Mouse (Mus musculus) forebrain, embryonic 11.5 days (tissue): ENCODE data around the gene Itgb3bp. TPM values are rescaled to one million over a fixed set of nuclear protein-coding genes. Genes with fewer than 3 reads are reported as not detected.
A peak's percentile ranks its signal among the peaks of the same experiment; 100 is the strongest.

Experiments
- ATAC-seq: fragments of 200-750 bp; cut with Nextera tagmentation; replicated peaks from 2 replicates; pipeline ENCODE4 v1.8.0; 2017; ENCODE audit warnings: moderate TSS enrichment; ENCODE audit not compliant: low FRiP score
- DNase-seq: peaks from one replicate; pipeline ENCODE4 v3.0.0-alpha.2; 2017; ENCODE audit warnings: low spot score
- H3K27ac ChIP-seq: fragments of 300-500 bp; sonication (generic); 2 replicates; pipeline ENCODE4 v1.5.1; 2014; ENCODE audit warnings: low read depth, low read length
- H3K27me3 ChIP-seq: fragments of 300-500 bp; sonication (generic); 2 replicates; pipeline ENCODE4 v1.6.1; 2014; ENCODE audit warnings: mild to moderate bottlenecking, low read length, mixed read lengths; ENCODE audit not compliant: control insufficient read depth, insufficient read depth
- H3K36me3 ChIP-seq: fragments of 300-500 bp; sonication (generic); 2 replicates; pipeline ENCODE4 v1.6.1; 2014; ENCODE audit warnings: mild to moderate bottlenecking, low read length, moderate library complexity, mixed read lengths; ENCODE audit not compliant: control insufficient read depth, insufficient read depth
- H3K4me1 ChIP-seq: fragments of 300-500 bp; sonication (generic); replicated peaks from 2 replicates; pipeline ENCODE4 v1.6.1; 2014; ENCODE audit warnings: low read length, mixed read lengths; ENCODE audit not compliant: control insufficient read depth, insufficient read depth
- H3K4me2 ChIP-seq: fragments of 300-500 bp; sonication (generic); 2 replicates; pipeline ENCODE4 v1.6.1; 2014; ENCODE audit warnings: low read depth, mild to moderate bottlenecking, low read length, moderate library complexity, mixed read lengths; ENCODE audit not compliant: severe bottlenecking
- H3K4me3 ChIP-seq: fragments of 300-500 bp; sonication (generic); 2 replicates; pipeline ENCODE4 v1.5.1; 2014; ENCODE audit warnings: low read depth, low read length
- H3K9ac ChIP-seq: fragments of 300-500 bp; sonication (generic); 2 replicates; pipeline ENCODE4 v1.6.1; 2014; ENCODE audit warnings: low read length
- H3K9me3 ChIP-seq: fragments of 300-500 bp; sonication (generic); 2 replicates; pipeline ENCODE4 v1.6.1; 2016; ENCODE audit warnings: low read length, mixed read lengths; ENCODE audit not compliant: control insufficient read depth
- WGBS: fragments of 180-500 bp; shearing (Covaris S2); extraction: QIAGEN DNeasy Blood & Tissue Kit; methylation state at CpG from one replicate; pipeline ENCODE4 v1.1.7; 2014; 5-methylcytosine and 5-hydroxymethylcytosine counted together
- polyA plus RNA-seq: library from polyadenylated mRNA; unstranded; fragments of >200 nt; fragmentation: Nextera tagmentation; extraction: Ambion mirVana; gene quantifications from 2 replicates; pipeline ENCODE4 v1.2.1, GENCODE M21; 2014

The Itgb3bp gene
- polyA plus RNA-seq, 1 experiment from 2014 or later: 57.3 TPM

DNA sequence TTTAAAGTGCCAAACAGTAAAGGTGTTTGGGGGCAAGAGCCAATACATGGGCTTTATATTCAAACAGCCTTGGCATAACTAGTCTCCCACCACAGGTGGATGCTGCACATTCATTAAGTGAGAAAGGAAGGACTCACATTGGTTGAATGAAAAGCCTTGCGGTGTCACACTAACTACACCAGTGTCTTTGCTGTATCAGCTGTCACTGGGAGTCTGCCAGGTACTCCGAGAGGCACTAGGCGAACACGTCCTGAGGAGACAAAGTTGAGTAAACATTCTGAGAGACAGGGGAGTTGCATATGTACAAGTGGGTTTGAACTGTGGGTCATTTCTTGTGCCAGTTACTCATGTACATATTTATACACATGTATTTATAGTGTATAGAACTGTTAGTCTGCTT, 205.3 kb downstream of the Itgb3bp start:
- H3K27ac ChIP-seq: no peak overlapping the region
- ATAC-seq: no peak
- H3K4me1 ChIP-seq: no peaks in the 10 kb centered on the region
- no peak for DNase-seq
- no peaks in the 10 kb centered on the region for H3K27me3 ChIP-seq
- WGBS: 95% methylated on average over 4 of the region's 4 CpGs
- no peaks in the 10 kb centered on the region for H3K9me3 ChIP-seq
- H3K4me3 ChIP-seq: no peak overlapping the region
- peaks cover 4% of the 10 kb centered on the region; the same call in 1 of the 2 replicates for H3K36me3 ChIP-seq
- no peak overlapping the region for H3K4me2 ChIP-seq
- H3K9ac ChIP-seq: no peak overlapping the region

DNA sequence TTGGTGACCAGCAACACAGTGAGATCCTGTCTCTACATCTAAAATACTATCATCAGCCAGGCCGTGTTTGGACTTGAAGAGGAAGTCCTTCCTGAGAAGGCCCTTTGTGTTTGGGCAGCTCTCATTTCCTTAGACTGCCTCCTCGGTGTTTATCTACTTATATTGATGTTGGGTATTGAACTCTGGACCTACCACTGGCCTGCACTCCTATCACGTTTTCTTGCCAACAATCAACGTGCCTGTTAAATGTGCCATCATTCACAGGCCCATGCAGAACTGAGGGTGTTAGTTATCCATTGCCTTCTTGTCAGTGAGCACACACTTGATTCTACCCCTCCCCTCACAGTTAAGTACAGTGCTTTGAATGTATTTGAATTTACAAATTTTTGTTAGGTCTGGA, 211.7 kb downstream of the Itgb3bp start:
- Histone ChIP-seq H3K27ac (no peak overlapping the region), H3K9me3 (no peaks in the 10 kb centered on the region), H3K4me2 (no peak overlapping the region), H3K27me3 (no peaks in the 10 kb centered on the region), H3K9ac (no peak overlapping the region), H3K4me1 (no peaks in the 10 kb centered on the region), H3K36me3 (no peaks in the 10 kb centered on the region; the same call in 1 of the 2 replicates), H3K4me3 (no peak overlapping the region)
- no peak for ATAC-seq
- WGBS: 89% methylated on average over 4 of the region's 4 CpGs
- DNase-seq: no peak

DNA sequence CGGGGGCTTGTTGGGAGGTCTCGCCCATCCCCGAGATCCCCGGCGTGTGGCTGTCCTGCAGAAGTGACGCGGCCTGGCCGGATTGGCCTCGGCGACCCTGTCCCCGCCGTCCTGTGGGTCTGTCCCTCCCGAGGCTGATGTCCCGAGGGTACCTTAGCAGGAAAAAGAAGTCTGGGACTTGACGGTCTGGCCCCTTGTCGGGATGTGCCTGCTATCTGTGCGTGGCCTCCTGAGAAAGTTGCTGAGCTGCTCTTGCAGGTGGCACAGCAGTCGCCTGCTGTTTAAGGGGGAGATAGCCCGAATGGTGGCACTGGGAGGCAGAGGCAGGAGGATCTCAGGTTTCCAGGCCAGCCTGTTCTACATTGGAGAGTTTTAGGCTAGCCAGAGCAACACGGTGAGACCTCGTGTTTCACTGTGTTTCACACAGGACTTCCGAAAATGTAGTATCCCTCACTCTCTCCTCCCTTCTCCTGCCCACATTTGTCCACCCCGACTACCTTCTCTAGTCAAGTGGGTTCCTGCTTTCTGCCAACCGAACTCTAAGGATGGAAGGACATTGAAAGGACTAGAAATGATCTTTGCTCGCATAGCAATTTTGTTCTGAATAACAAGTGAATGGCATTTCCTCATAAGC, 213.7 kb downstream of the Itgb3bp start:
- WGBS: 27% methylated on average over 25 of the region's 25 CpGs
- peak overlapping the region; percentile 80 for H3K4me2 ChIP-seq
- H3K4me3 ChIP-seq: peak overlapping the region; percentile 55
- no peaks in the 10 kb centered on the region for H3K4me1 ChIP-seq
- no peak for DNase-seq
- no peaks in the 10 kb centered on the region for H3K9me3 ChIP-seq
- ATAC-seq: peak; percentile 71
- H3K27ac ChIP-seq: no peak overlapping the region
- no peaks in the 10 kb centered on the region; the same call in 1 of the 2 replicates for H3K36me3 ChIP-seq
- no peaks in the 10 kb centered on the region for H3K27me3 ChIP-seq
- peak overlapping the region; percentile 89 for H3K9ac ChIP-seq

Other genes starting within 250 kb of the Itgb3bp start
- gene Alg6, start 214.1 kb downstream of the Itgb3bp start, polyA plus RNA-seq: 17.6 TPM in 2 replicates
- gene Efcab7, start 100.6 kb downstream of the Itgb3bp start, polyA plus RNA-seq: 25.6 and 27.7 TPM in 2 replicates
- 56.8 and 58.9 TPM in 2 replicates for gene Pgm1, start 399 bp downstream of the Itgb3bp start, polyA plus RNA-seq
- 5.8 and 5.9 TPM in 2 replicates for gene Ror1, start 166.0 kb upstream of the Itgb3bp start, polyA plus RNA-seq